Mouse (Mus musculus) telencephalon, adult 2 months (tissue): Measurements from ENCODE around the gene Fam196a.

Experiments used
- DNase-seq: peaks from one replicate; pipeline ENCODE4 v3.0.0-alpha.2; 2011; ENCODE audit warnings: low read depth, low spot score

The Fam196a gene

GRCm38 (mm10) chr7:134840066-134840465 lies 98.2 kb downstream of the Fam196a start:
- DNase-seq, result no peak
